Mouse (Mus musculus): ENCODE measurements at regions not wholly inside any gene's neighbourhood (a gene's known extent, or its start where the extent isn't known, plus 50 kb on each side); places are given as distances from the start of the nearest gene placed in this dataset.

- no peak overlapping the region for H3K4me3 ChIP-seq
- H3K36me3 ChIP-seq = no peaks in the 10 kb centered on the region
- no peaks in the 10 kb centered on the region for H3K4me1 ChIP-seq (replicated peaks)
- H3K4me2 ChIP-seq = no peak overlapping the region
- no peaks in the 10 kb centered on the region for H3K9me3 ChIP-seq
- no peak overlapping the region for H3K27ac ChIP-seq (replicated peaks)
- no peaks in the 10 kb centered on the region for H3K27me3 ChIP-seq
- no peak for ATAC-seq (ENCODE audit: low FRiP score, low read depth)
- no peak overlapping the region for H3K9ac ChIP-seq
- 69% methylated on average over 11 of the region's 11 CpGs for WGBS
Measured at GRCm38 (mm10) chr13:101594511-101595175, 173.4 kb downstream of the Pik3r1 start.

- 86% methylated on average over 1 of the region's 1 CpGs for WGBS
- H3K27ac ChIP-seq (replicated peaks) = no peak overlapping the region
- H3K4me2 ChIP-seq = no peak overlapping the region
- H3K4me3 ChIP-seq = no peak overlapping the region
- H3K9me3 ChIP-seq = no peaks in the 10 kb centered on the region
- H3K9ac ChIP-seq = no peak overlapping the region
- H3K36me3 ChIP-seq = no peaks in the 10 kb centered on the region
- no peak for ATAC-seq (ENCODE audit: low FRiP score, low read depth)
- H3K4me1 ChIP-seq (replicated peaks) = no peaks in the 10 kb centered on the region
- H3K27me3 ChIP-seq = no peaks in the 10 kb centered on the region
Measured at GRCm38 (mm10) chr13:101592355-101592754, 175.7 kb downstream of the Pik3r1 start.

- H3K36me3 ChIP-seq = no peaks in the 10 kb centered on the region
- no peak overlapping the region for H3K9ac ChIP-seq
- no peak overlapping the region for H3K4me3 ChIP-seq
- no peak for ATAC-seq (ENCODE audit: low FRiP score, low read depth)
- no peak overlapping the region for H3K27ac ChIP-seq (replicated peaks)
- H3K4me1 ChIP-seq (replicated peaks) = no peaks in the 10 kb centered on the region
- H3K9me3 ChIP-seq = no peaks in the 10 kb centered on the region
- H3K4me2 ChIP-seq = no peak overlapping the region
- no peaks in the 10 kb centered on the region for H3K27me3 ChIP-seq
- WGBS = 85% methylated on average over 8 of the region's 8 CpGs
Measured at GRCm38 (mm10) chr13:101588905-101589304, 179.1 kb downstream of the Pik3r1 start.

GRCm38 (mm10) chr13:101586787-101587186 is 181.2 kb downstream of the Pik3r1 start:
- no peaks in the 10 kb centered on the region for H3K36me3 ChIP-seq
- H3K4me2 ChIP-seq = no peak overlapping the region
- ATAC-seq (ENCODE audit: low FRiP score, low read depth) = no peak
- H3K4me3 ChIP-seq = no peak overlapping the region
- H3K9ac ChIP-seq = no peak overlapping the region
- WGBS = 77% methylated on average over 2 of the region's 2 CpGs
- H3K27ac ChIP-seq (replicated peaks) = no peak overlapping the region
- H3K27me3 ChIP-seq = no peaks in the 10 kb centered on the region
- no peaks in the 10 kb centered on the region for H3K4me1 ChIP-seq (replicated peaks)
- no peaks in the 10 kb centered on the region for H3K9me3 ChIP-seq

GRCm38 (mm10) chr13:101576481-101576880 is 191.5 kb downstream of the Pik3r1 start:
- WGBS = 94% methylated on average over 1 of the region's 1 CpGs
- no peaks in the 10 kb centered on the region for H3K27me3 ChIP-seq
- no peak overlapping the region for H3K9ac ChIP-seq
- no peak overlapping the region for H3K27ac ChIP-seq (replicated peaks)
- no peak overlapping the region for H3K4me3 ChIP-seq
- ATAC-seq (ENCODE audit: low FRiP score, low read depth) = no peak
- no peaks in the 10 kb centered on the region for H3K36me3 ChIP-seq
- H3K9me3 ChIP-seq = no peaks in the 10 kb centered on the region
- no peaks in the 10 kb centered on the region for H3K4me1 ChIP-seq (replicated peaks)
- no peak overlapping the region for H3K4me2 ChIP-seq

GRCm38 (mm10) chr13:101572809-101573590 is 195.0 kb downstream of the Pik3r1 start:
- no peaks in the 10 kb centered on the region for H3K36me3 ChIP-seq

GRCm38 (mm10) chr13:101572246-101572645 is 195.8 kb downstream of the Pik3r1 start:
- no peaks in the 10 kb centered on the region for H3K27me3 ChIP-seq
- no peak overlapping the region for H3K9ac ChIP-seq
- no peaks in the 10 kb centered on the region for H3K4me1 ChIP-seq (replicated peaks)
- no peak for ATAC-seq (ENCODE audit: low FRiP score, low read depth)
- no peaks in the 10 kb centered on the region for H3K9me3 ChIP-seq
- no peak overlapping the region for H3K4me3 ChIP-seq
- no peak overlapping the region for H3K27ac ChIP-seq (replicated peaks)
- no peak overlapping the region for H3K4me2 ChIP-seq
- H3K36me3 ChIP-seq = no peaks in the 10 kb centered on the region
- WGBS = 91% methylated on average over 9 of the region's 9 CpGs

More at GRCm38 (mm10) chr13:101572809-101573590, 195.0 kb downstream of the Pik3r1 start:
- no peak overlapping the region for H3K4me3 ChIP-seq
- H3K4me1 ChIP-seq (replicated peaks) = no peaks in the 10 kb centered on the region
- H3K9me3 ChIP-seq = no peaks in the 10 kb centered on the region
- no peaks in the 10 kb centered on the region for H3K27me3 ChIP-seq
- no peak overlapping the region for H3K9ac ChIP-seq
- 85% methylated on average over 6 of the region's 6 CpGs for WGBS
- no peak overlapping the region for H3K27ac ChIP-seq (replicated peaks)
- ATAC-seq (ENCODE audit: low FRiP score, low read depth) = no peak
- no peak overlapping the region for H3K4me2 ChIP-seq

- Histone ChIP-seq H3K27ac (replicated peaks) (no peak overlapping the region), H3K9ac (no peak overlapping the region), H3K9me3 (no peaks in the 10 kb centered on the region), H3K4me1 (replicated peaks) (no peaks in the 10 kb centered on the region), H3K36me3 (no peaks in the 10 kb centered on the region), H3K27me3 (no peaks in the 10 kb centered on the region), H3K4me3 (no peak overlapping the region), H3K4me2 (no peak overlapping the region)
- 22% methylated on average over 4 of the region's 4 CpGs for WGBS
- no peak for ATAC-seq (ENCODE audit: low FRiP score, low read depth)
Measured at GRCm38 (mm10) chr13:101570034-101570433, 198.0 kb downstream of the Pik3r1 start.

GRCm38 (mm10) chr13:101568985-101569631 is 198.9 kb downstream of the Pik3r1 start:
- Histone ChIP-seq H3K9ac (no peak overlapping the region), H3K4me2 (no peak overlapping the region), H3K9me3 (no peaks in the 10 kb centered on the region), H3K27me3 (no peaks in the 10 kb centered on the region), H3K27ac (replicated peaks) (no peak overlapping the region), H3K36me3 (no peaks in the 10 kb centered on the region), H3K4me1 (replicated peaks) (no peaks in the 10 kb centered on the region), H3K4me3 (no peak overlapping the region)
- ATAC-seq (ENCODE audit: low FRiP score, low read depth) = no peak
- 66% methylated on average over 6 of the region's 6 CpGs for WGBS

- Histone ChIP-seq H3K27ac (replicated peaks) (no peak overlapping the region), H3K27me3 (no peaks in the 10 kb centered on the region), H3K36me3 (no peaks in the 10 kb centered on the region), H3K9me3 (no peaks in the 10 kb centered on the region), H3K9ac (no peak overlapping the region), H3K4me3 (no peak overlapping the region), H3K4me2 (no peak overlapping the region), H3K4me1 (replicated peaks) (no peaks in the 10 kb centered on the region)
- ATAC-seq (ENCODE audit: low FRiP score, low read depth) = no peak
- 77% methylated on average over 1 of the region's 1 CpGs for WGBS
Measured at GRCm38 (mm10) chr13:101565323-101565722, 202.7 kb downstream of the Pik3r1 start.

- ATAC-seq (ENCODE audit: low FRiP score, low read depth) = no peak
Measured at GRCm38 (mm10) chr13:101555371-101555874, 212.6 kb downstream of the Pik3r1 start.

GRCm38 (mm10) chr13:101553131-101553549 is 214.9 kb downstream of the Pik3r1 start:
- no peak for ATAC-seq (ENCODE audit: low FRiP score, low read depth)
- Histone ChIP-seq H3K4me3 (no peak overlapping the region), H3K9ac (no peak overlapping the region), H3K27ac (replicated peaks) (no peak overlapping the region), H3K36me3 (no peaks in the 10 kb centered on the region), H3K27me3 (no peaks in the 10 kb centered on the region), H3K4me2 (no peak overlapping the region), H3K9me3 (no peaks in the 10 kb centered on the region), H3K4me1 (replicated peaks) (no peaks in the 10 kb centered on the region)
- WGBS = 65% methylated on average over 8 of the region's 8 CpGs

More at GRCm38 (mm10) chr13:101555371-101555874, 212.6 kb downstream of the Pik3r1 start:
- no peaks in the 10 kb centered on the region for H3K4me1 ChIP-seq (replicated peaks)
- no peaks in the 10 kb centered on the region for H3K9me3 ChIP-seq
- H3K9ac ChIP-seq = no peak overlapping the region
- 84% methylated on average over 3 of the region's 3 CpGs for WGBS
- no peak overlapping the region for H3K4me3 ChIP-seq
- H3K4me2 ChIP-seq = no peak overlapping the region
- no peak overlapping the region for H3K27ac ChIP-seq (replicated peaks)
- H3K27me3 ChIP-seq = no peaks in the 10 kb centered on the region
- H3K36me3 ChIP-seq = no peaks in the 10 kb centered on the region
